Mouse (Mus musculus): ENCODE data around the gene P2ry4.
A peak's percentile ranks its signal among the peaks of the same experiment; 100 is the strongest.

The P2ry4 gene

DNA sequence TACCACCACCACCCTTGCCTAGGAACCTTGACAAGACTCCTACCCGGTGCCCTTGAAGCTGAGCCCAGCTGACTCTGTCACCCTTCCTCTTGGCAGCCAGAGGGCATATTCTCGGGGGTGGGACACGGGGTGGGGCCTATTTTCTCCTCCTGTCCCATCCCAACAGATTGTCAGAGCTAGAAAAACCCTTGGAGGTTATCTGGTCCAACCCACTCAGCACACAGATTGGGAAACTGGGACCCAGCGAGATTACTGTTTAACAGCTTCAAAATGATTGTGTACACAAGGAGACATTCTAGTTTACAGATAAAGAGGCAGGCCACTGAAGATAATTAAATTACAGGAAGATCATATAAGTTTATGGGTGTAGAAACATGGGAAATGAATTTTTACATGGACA, at the start of gene P2ry4:
P2ry4 (minus strand) TSS at position 79 of the 400 bp plus-strand sequence.
- DNase-seq (ENCODE audit: low read depth, low spot score) = no peak

DNA sequence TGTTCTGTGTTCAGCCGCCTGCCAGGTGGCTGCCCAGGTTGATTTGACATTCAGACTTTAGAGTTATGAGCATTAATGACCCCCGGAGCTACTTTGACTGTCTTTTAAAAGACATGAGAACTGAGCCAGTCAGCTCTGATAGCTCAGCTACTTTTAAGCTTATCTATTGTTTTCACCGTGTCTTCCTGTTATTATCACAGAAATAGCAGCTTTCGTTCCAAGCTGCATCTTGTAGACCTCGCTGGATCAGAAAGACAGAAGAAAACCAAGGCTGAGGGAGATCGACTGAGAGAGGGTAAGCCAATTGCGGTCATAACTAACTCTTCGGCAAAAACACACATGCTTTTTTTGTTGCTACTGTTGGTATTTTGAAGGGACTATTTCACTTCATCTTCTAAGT, 43.8 kb upstream of the P2ry4 start:
- DNase-seq (ENCODE audit: low read depth, low spot score) = no peak

DNA sequence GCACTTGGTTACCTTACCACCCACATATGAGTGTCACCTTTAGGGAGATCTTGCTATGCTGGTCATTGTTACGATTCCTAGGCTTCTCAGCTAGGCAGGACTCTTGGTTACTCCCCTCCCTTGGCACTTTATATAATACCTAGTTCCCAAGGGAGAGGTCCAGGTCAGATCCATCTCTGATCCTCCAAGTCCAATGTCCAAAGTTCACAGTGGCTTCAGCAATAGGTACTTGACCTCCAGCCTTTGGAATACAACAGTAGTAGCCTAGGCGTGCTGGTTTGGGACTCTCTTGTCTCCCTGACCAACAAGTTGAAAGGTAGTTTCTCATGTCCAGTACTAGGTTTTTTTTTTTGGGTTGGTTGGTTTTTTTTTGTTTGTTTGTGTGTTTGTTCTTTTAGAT, 34.4 kb upstream of the P2ry4 start:
- no peak for DNase-seq (ENCODE audit: low read depth, low spot score)

DNA sequence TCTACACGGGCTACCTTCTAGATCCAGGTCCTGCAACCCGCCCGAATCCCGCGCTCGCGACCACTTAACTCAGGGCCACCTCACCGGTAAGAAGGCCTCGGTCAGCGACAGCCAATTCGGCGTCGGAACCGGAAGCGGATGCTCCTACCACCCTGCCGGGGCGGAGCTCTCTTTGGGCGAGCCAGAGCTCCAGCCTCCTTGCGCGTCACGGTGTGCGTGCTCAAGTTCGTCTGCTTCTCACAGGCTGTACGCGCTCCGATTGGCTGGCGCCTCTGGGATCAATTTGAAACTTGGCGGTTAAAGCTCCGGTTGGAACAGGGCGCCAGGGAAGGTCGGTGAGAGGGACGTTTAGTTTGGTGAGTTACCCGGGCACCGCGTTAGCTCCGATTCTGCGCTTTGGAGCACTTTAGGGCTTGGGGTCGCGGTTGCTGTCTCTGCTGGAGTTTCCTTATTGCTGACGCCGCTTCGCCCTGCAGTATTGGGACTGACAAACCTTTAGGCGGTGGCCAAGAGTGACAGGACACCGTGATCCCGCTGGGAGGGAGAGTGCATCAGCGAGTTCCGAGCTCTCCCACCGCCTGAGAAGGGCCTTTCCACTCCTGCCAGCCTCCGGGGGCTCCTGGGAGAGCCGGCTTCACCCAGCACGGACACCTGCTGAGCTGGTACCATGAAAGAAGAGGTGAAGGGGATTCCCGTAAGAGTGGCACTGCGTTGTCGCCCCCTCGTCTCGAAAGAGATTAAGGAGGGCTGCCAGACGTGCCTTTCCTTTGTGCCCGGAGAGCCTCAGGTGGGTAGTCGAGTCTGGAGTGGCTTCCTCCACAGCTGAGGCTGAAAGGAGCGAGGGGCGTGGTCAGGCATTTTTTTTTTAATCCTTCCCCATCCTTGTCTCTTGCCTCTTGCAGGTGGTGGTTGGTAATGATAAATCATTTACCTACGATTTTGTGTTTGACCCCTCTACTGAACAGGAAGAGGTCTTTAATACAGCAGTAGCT, 31.4 kb upstream of the P2ry4 start, which contains the start of gene Pdzd11:
Pdzd11 (minus strand) TSS at position 767 of the 992 bp plus-strand sequence.
- DNase-seq (ENCODE audit: low read depth, low spot score) = peak; percentile 81

DNA sequence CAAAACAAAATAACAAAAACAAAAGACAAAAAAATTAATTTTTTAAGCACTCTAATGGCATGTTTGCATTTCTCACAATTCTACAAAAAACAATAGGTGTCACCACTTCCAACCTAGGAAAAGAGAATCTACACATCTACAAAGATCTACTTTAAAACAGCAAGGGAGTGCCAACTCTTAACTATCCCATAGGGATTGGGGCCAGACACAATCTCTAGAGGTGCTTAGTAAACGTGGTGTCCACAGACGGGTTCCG, 30.8 kb upstream of the P2ry4 start, which contains the start of gene Kif4:
Kif4 (plus strand) TSS at position 192 of the 256 bp plus-strand sequence.
- no peak for DNase-seq (ENCODE audit: low read depth, low spot score)

DNA sequence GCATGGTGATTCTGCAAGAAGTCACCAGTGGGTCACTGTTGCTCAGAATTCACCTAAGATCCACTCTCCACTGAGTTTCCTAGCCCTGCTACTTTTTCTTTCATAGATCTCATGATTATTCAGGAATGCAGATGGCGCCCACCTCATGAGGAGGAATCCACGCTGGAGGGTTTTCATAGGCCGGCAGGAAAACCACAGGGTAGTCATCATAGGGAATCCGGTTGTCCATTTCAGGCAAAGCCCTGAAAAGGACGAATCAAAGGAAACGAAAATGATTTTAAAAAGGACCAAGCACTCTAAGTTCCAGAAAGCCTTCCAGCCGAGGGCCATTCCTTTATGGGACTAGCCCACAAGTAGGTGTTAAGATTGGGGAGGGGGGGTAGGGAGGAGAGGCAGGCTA, 30.5 kb upstream of the P2ry4 start:
- no peak for DNase-seq (ENCODE audit: low read depth, low spot score)

DNA sequence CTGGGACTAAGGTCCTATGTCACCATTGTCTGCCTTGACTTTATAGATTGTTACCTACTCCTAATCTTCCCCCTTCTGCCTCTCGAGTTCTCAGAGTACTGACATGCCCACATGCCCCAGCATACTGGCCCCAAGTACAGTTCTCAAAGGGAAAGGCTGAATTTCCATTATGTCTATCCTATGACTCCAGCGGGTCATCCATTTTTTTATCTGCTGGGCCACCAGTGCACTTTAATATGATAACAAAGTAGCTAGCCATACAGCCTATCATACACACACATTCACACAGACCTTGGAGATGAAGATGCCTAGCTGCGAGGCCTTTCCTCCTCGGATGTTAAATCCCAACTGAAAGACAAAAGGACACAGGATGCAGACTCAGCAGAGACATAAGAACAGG, 29.6 kb upstream of the P2ry4 start:
- no peak for DNase-seq (ENCODE audit: low read depth, low spot score)

DNA sequence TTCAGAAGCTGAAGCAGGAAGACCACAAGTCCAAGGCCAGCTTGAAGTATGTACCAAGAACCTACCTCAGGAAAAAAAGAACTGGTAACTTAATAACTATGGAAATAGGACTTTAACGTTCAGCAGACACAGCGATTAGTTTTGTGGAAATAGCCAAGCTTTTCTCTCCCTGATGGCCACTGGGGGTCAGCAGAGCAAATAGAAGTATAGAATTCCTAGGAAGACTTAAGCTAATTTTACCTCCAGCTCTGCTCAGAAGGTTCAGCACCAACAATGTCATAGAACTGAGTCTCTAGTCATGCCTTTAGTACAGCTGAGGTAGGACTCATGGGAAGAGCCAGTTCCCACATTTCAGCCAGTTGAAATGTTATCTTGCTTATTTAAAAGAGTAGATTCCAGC, 26.7 kb upstream of the P2ry4 start:
- DNase-seq (ENCODE audit: low read depth, low spot score) = no peak

DNA sequence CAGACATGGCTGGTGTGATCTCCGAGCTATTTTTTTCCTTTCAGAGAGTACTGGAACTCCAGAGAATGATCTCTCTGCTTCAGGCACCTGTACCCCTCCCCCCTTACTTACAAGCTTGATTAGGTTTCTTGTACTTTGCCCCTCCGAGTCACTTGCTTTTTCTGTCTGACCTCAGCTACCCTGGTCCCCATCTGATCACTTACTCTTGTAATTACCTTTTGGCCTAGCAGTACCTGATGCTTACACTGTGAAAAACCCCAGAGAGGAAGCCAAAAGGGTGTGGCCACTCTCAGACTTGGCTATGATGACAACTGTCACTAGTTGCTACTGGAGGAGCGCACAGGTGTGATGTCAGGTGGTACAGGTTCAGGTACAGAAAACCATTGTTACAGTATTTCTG, 23.8 kb upstream of the P2ry4 start:
- DNase-seq (ENCODE audit: low read depth, low spot score) = no peak

DNA sequence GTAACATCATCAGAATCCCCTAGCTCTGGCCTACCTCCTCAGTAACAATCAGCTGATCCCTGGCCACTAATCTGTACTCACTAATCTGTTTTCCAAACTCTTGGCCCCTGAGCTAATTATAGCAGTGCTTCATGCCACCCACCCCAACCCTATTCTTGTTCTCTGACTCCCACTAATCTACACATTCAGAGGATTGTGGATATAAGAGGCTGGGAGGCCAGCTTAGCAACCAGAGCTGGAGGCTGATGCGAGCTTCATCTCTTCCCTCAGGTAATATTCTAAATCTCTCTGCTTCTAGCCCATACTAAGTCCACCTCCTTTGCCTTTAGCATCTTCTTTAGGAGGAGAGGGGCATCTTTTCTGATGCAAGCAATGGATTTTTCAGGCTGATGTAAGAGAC, 10.6 kb upstream of the P2ry4 start, which contains the start of gene Arr3:
Arr3 (plus strand) TSS at position 184 of the 400 bp plus-strand sequence.
- peak; percentile 28 for DNase-seq (ENCODE audit: low read depth, low spot score)

DNA sequence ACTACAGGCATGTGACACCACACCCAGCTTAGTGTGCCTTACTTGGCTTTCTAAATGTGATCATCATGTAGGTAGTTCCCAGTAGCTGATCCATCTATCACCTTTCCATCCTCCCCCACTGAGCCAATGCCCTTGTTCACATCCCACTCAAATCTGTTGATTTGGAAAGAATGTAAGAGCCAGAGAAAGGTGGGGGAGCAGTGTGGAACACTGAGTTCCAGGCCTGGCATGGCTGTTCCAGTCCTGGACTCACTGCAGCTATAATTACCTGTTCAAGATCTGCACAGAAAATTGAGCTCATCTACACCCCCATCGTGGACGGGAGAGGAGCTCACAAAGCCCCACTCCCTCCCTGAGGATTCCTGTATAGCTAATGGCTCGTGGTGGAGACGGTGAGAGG, 5.1 kb upstream of the P2ry4 start:
- DNase-seq (ENCODE audit: low read depth, low spot score) = no peak

DNA sequence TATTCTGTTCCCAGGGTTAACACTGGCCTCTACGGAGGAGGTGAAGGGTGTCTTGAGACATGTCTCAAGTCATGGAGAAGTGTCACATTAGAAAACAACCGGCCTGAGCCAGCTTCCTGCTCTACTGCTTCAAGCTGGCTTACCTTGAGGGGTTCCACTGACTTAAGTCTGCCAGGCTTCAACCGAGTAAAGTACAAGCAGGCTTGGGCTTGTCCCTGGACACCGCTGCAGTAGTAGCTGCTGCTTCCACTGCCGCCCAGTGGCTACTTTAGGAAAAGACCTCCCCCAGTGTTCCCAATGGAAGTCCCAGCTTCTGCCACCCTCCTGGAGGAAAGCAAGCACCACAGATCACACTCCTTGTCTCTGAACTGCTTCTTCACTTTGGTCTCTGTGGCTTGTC, 2.8 kb upstream of the P2ry4 start:
- no peak for DNase-seq (ENCODE audit: low read depth, low spot score)

DNA sequence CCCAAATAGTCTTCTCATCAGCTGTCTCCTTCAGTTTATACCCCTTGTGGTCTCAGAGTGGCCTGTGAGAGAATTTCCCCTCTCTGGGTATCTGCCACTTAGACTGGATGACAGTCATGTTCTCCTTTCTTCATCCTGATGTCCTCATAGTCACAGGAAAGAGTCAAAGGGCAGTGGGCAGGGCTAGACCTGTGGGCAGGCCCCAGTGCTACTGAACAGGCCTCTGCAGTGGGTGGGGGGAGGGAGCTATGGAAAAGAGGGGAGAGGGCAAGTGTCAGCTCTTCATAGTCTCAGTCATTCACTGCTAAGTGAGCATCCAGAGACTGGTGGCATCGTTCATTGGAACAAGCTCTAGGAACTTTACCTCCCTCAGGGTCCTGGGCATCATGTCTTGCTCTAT, 22.7 kb downstream of the P2ry4 start, which contains the start of gene Awat1:
Awat1 (plus strand) TSS at position 301 of the 400 bp plus-strand sequence.
- no peak for DNase-seq (ENCODE audit: low read depth, low spot score)

DNA sequence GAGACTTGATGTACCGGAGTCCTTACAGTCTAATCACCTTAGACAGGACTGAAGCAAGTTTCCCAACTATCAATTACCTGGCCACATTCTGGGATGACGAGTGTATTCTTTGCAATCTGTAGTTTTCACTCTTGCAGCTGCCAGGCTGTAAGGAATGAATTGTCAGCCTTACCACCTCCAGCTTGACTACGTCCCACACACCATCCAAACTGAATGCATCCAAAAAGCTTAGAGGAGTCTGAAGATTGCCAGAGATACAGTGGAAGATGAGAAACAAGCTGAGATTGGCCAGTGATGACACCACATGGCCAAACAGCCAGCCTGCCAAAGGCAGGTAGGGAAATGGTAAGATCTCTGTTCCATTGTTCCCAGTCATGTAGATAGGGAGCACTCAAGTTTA, 29.0 kb downstream of the P2ry4 start:
- no peak for DNase-seq (ENCODE audit: low read depth, low spot score)

DNA sequence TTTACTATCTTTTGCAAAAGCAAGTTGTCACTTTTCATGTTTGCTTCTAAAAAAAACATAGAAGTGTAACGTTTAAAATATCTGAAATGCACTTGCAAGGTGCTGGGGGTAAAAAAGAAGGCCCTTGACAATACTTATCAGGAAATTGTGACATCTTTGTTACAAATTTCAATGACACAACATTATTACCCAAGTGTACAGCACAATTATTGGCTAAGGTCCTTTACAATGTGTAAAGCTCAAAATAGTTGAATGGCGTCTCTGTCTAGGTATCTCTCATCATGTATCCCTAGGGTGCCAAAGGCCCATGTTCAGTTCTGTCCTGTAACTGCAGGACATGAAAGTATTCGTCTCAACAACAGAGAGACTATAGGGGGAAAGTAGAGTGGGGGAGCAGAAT, 38.6 kb downstream of the P2ry4 start:
- no peak for DNase-seq (ENCODE audit: low read depth, low spot score)

Data from retina, postnatal 7 days (tissue).